Mouse (Mus musculus) neural tube, embryonic 15.5 days (tissue): ENCODE data around the gene Smok2b. TPM values are rescaled to one million over a fixed set of nuclear protein-coding genes. Genes with fewer than 3 reads are reported as not detected.
"Not testable (repeated sequence)": the region's sequence is repeated elsewhere in the genome, so short reads cannot be mapped to it uniquely, and the experiment has no call there.

Experiments
- ATAC-seq: fragments of 200-750 bp; cut with Nextera tagmentation; 2 replicates; pipeline ENCODE4 v1.8.0; 2017; ENCODE audit warnings: mild to moderate bottlenecking, moderate TSS enrichment, moderate library complexity; ENCODE audit not compliant: low FRiP score
- H3K27ac ChIP-seq: fragments of 300-500 bp; sonication (generic); replicated peaks from 2 replicates; pipeline ENCODE4 v1.5.1; 2015; ENCODE audit warnings: mild to moderate bottlenecking, inconsistent platforms
- H3K27me3 ChIP-seq: fragments of 300-500 bp; sonication (generic); replicated peaks from 2 replicates; pipeline ENCODE4 v1.6.1; 2015; ENCODE audit warnings: inconsistent platforms
- H3K36me3 ChIP-seq: fragments of 300-500 bp; sonication (generic); 2 replicates; pipeline ENCODE4 v1.6.1; 2015; ENCODE audit warnings: inconsistent platforms
- H3K4me1 ChIP-seq: fragments of 300-500 bp; sonication (generic); 2 replicates; pipeline ENCODE4 v1.6.1; 2015; ENCODE audit warnings: inconsistent platforms
- H3K4me2 ChIP-seq: fragments of 300-500 bp; sonication (generic); 2 replicates; pipeline ENCODE4 v1.6.1; 2015; ENCODE audit warnings: inconsistent platforms, mild to moderate bottlenecking, moderate library complexity
- H3K4me3 ChIP-seq: fragments of 300-500 bp; sonication (generic); replicated peaks from 2 replicates; pipeline ENCODE4 v1.5.1; 2015; ENCODE audit warnings: mild to moderate bottlenecking, inconsistent platforms
- H3K9ac ChIP-seq: fragments of 300-500 bp; sonication (generic); replicated peaks from 2 replicates; pipeline ENCODE4 v1.6.1; 2015; ENCODE audit warnings: mild to moderate bottlenecking, inconsistent platforms
- H3K9me3 ChIP-seq: fragments of 300-500 bp; sonication (generic); replicated peaks from 2 replicates; pipeline ENCODE4 v1.6.1; 2016; ENCODE audit warnings: inconsistent platforms
- WGBS: fragments of 180-500 bp; shearing (Covaris S2); methylation state at CpG from one replicate; pipeline ENCODE4 v1.1.7; 2015; ENCODE audit warnings: mixed read lengths; 5-methylcytosine and 5-hydroxymethylcytosine counted together
- polyA plus RNA-seq: library from polyadenylated mRNA; unstranded; fragments of >200 nt; fragmentation: Nextera tagmentation; extraction: Ambion mirVana; gene quantifications from 2 replicates; pipeline ENCODE4 v1.2.1, GENCODE M21; 2015

The Smok2b gene
- polyA plus RNA-seq, 1 experiment from 2014 or later: not detected

DNA sequence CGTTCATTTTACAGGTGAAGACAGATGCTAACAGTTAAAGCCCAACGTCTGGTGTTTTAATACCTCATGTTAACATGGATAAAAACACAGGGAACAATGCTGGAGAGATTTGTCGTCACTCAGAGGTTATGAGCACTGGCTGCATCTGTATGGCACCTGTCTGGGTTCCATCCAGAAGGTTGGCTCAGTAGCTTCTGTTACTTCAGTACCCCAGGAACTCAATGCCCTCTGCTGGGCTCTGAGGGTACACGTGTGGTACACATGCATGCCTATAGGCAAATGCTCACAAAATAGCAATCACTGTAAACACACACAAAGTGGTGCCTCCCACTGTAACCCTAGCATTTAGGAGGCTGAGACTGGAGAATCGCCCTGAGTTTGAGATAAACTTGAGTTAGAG, 24.7 kb downstream of the Smok2b start:
- H3K9ac ChIP-seq, H3K27me3 ChIP-seq, ATAC-seq, H3K4me1 ChIP-seq, H3K4me3 ChIP-seq, H3K4me2 ChIP-seq, H3K36me3 ChIP-seq, H3K27ac ChIP-seq: not testable (repeated sequence)
- 63% methylated on average over 1 of the region's 5 CpGs for WGBS
- peaks cover 12% of the 10 kb centered on the region for H3K9me3 ChIP-seq

Other genes with a start within 250 kb of the Smok2b start
- gene Wtap, start 236.1 kb upstream of the Smok2b start, polyA plus RNA-seq: 111 and 113 TPM in 2 replicates
- gene Sod2, start 223.4 kb upstream of the Smok2b start, polyA plus RNA-seq: 132 and 141 TPM in 2 replicates
- gene Gpr31b, start 178.0 kb upstream of the Smok2b start, polyA plus RNA-seq: 0.20 TPM in 1 of 2 replicates, not detected in the other
- 0.19 and 0.23 TPM in 2 replicates for gene Tcp10b, start 169.2 kb upstream of the Smok2b start, polyA plus RNA-seq
- not detected in 2 replicates for gene Unc93a, start 98.4 kb upstream of the Smok2b start, polyA plus RNA-seq
- not detected in 2 replicates for gene Smok2a, start 9.1 kb upstream of the Smok2b start, polyA plus RNA-seq
- gene Tcp10c, start 124.3 kb downstream of the Smok2b start, polyA plus RNA-seq: not detected in 2 replicates